Mouse (Mus musculus) hindbrain, embryonic 10.5 days (tissue): Measurements from ENCODE around the gene Btbd35f6. TPM values are rescaled to one million over a fixed set of nuclear protein-coding genes. Genes with fewer than 3 reads are reported as not detected.
"Not testable (repeated sequence)": the region's sequence is repeated elsewhere in the genome, so short reads cannot be mapped to it uniquely, and the experiment has no call there.

ENCODE experiments used
- DNase-seq: peaks from one replicate; pipeline ENCODE4 v3.0.0-alpha.2; 2017; ENCODE audit warnings: low spot score
- H3K27ac ChIP-seq: fragments of 300-500 bp; sonication (generic); 2 replicates; pipeline ENCODE4 v1.5.1; 2016; ENCODE audit warnings: mild to moderate bottlenecking, moderate library complexity
- H3K27me3 ChIP-seq: fragments of 300-500 bp; sonication (generic); 2 replicates; pipeline ENCODE4 v1.6.1; 2016; ENCODE audit warnings: mild to moderate bottlenecking; ENCODE audit not compliant: poor library complexity, insufficient read depth, severe bottlenecking
- H3K36me3 ChIP-seq: fragments of 300-500 bp; sonication (generic); 2 replicates; pipeline ENCODE4 v1.6.1; 2016; ENCODE audit warnings: mild to moderate bottlenecking, moderate library complexity
- H3K4me1 ChIP-seq: fragments of 300-500 bp; sonication (generic); replicated peaks from 2 replicates; pipeline ENCODE4 v1.6.1; 2016; ENCODE audit warnings: mild to moderate bottlenecking
- H3K4me3 ChIP-seq: fragments of 300-500 bp; sonication (generic); 2 replicates; pipeline ENCODE4 v1.5.1; 2016; ENCODE audit warnings: mild to moderate bottlenecking, moderate library complexity
- H3K9me3 ChIP-seq: fragments of 300-500 bp; sonication (generic); 2 replicates; pipeline ENCODE4 v1.6.1; 2016; ENCODE audit warnings: mild to moderate bottlenecking, moderate library complexity
- WGBS: fragments of 180-500 bp; shearing (Covaris S2); methylation state at CpG from one replicate; pipeline ENCODE4 v1.1.7; 2016; 5-methylcytosine and 5-hydroxymethylcytosine counted together
- polyA plus RNA-seq: library from polyadenylated mRNA; unstranded; fragments of >200 nt; fragmentation: Nextera tagmentation; extraction: Ambion mirVana; gene quantifications from 2 replicates; pipeline ENCODE4 v1.2.1, GENCODE M21; 2016

Gene Btbd35f6
- not detected in 2 replicates for polyA plus RNA-seq

- not testable (repeated sequence) for H3K4me1 ChIP-seq, H3K9me3 ChIP-seq, H3K36me3 ChIP-seq, DNase-seq, H3K4me3 ChIP-seq, H3K27me3 ChIP-seq, H3K27ac ChIP-seq
- WGBS, result 63% methylated on average over 2 of the region's 4 CpGs
These were observed at the start of gene Btbd35f6 for GRCm38 (mm10) chrX:33956440-33956839. Btbd35f6 (minus strand) TSS chrX:33956540.

- not testable (repeated sequence) for H3K27ac ChIP-seq, H3K4me1 ChIP-seq, DNase-seq, H3K36me3 ChIP-seq, H3K4me3 ChIP-seq, H3K27me3 ChIP-seq
- peaks cover 15% of the 10 kb centered on the region; the same call in 1 of the 2 replicates for H3K9me3 ChIP-seq
These were observed 30.4 kb upstream of the Btbd35f6 start, which contains the start of gene Gm21870 for GRCm38 (mm10) chrX:33986716-33987115. Gm21870 (minus strand) TSS chrX:33986816.

- DNase-seq, H3K36me3 ChIP-seq, H3K27ac ChIP-seq, H3K27me3 ChIP-seq, H3K4me1 ChIP-seq, H3K4me3 ChIP-seq: not testable (repeated sequence)
- H3K9me3 ChIP-seq, result peaks cover 42% of the 10 kb centered on the region
- WGBS, result no CpG with 5 or more reads among the region's 1 CpGs
These were observed 26.1 kb downstream of the Btbd35f6 start for GRCm38 (mm10) chrX:33930216-33930615.

GRCm38 (mm10) chrX:33928225-33928624 lies 28.1 kb downstream of the Btbd35f6 start:
- not testable (repeated sequence) for H3K27ac ChIP-seq, H3K4me1 ChIP-seq, H3K36me3 ChIP-seq, H3K27me3 ChIP-seq, DNase-seq, H3K4me3 ChIP-seq
- peaks cover 44% of the 10 kb centered on the region for H3K9me3 ChIP-seq
- WGBS, result 79% methylated on average over 4 of the region's 4 CpGs

GRCm38 (mm10) chrX:33926344-33926743 lies 30.0 kb downstream of the Btbd35f6 start:
- H3K4me3 ChIP-seq, H3K27me3 ChIP-seq, DNase-seq, H3K27ac ChIP-seq, H3K36me3 ChIP-seq, H3K4me1 ChIP-seq: not testable (repeated sequence)
- WGBS, result no CpG with 5 or more reads among the region's 1 CpGs
- peaks cover 55% of the 10 kb centered on the region for H3K9me3 ChIP-seq

- H3K4me3 ChIP-seq, H3K36me3 ChIP-seq, H3K27me3 ChIP-seq, H3K27ac ChIP-seq, H3K4me1 ChIP-seq, DNase-seq: not testable (repeated sequence)
- 86% methylated on average over 2 of the region's 2 CpGs for WGBS
- peaks cover 52% of the 10 kb centered on the region for H3K9me3 ChIP-seq
These were observed 30.9 kb downstream of the Btbd35f6 start for GRCm38 (mm10) chrX:33925420-33925819.

Other genes with a start within 250 kb of the Btbd35f6 start
- gene Gm21870, start 30.3 kb upstream of the Btbd35f6 start, polyA plus RNA-seq, result not detected in 2 replicates
- gene Btbd35f9, start 205.0 kb upstream of the Btbd35f6 start, polyA plus RNA-seq, result not detected in 2 replicates